Mouse (Mus musculus) natural killer cell, adult 2 months (primary cell): ENCODE data around the gene Tex33.
A peak's percentile ranks its signal among the peaks of the same experiment; 100 is the strongest.

Source experiments
- DNase-seq, 2 experiments: peaks; one replicate each; pipeline ENCODE4 v3.0.0; 2022; ENCODE audit warnings: low spot score in 2 of 2

The Tex33 gene

GRCm38 (mm10) chr15:78395478-78395962 lies at the start of gene Tex33:
TSS of gene Tex33 (minus strand) at chr15:78395912.
- no peak for DNase-seq

- no peak for DNase-seq
These were observed 48.1 kb upstream of the Tex33 start for GRCm38 (mm10) chr15:78443857-78444256.

- DNase-seq = no peak
These were observed 46.5 kb upstream of the Tex33 start for GRCm38 (mm10) chr15:78442231-78442630.

- DNase-seq = no peak
These were observed 43.3 kb upstream of the Tex33 start for GRCm38 (mm10) chr15:78438973-78439372.

- no peak for DNase-seq
These were observed 42.8 kb upstream of the Tex33 start for GRCm38 (mm10) chr15:78438505-78438904.

GRCm38 (mm10) chr15:78438018-78438394 lies 42.3 kb upstream of the Tex33 start:
- no peak for DNase-seq

GRCm38 (mm10) chr15:78437237-78438017 lies 41.7 kb upstream of the Tex33 start:
- DNase-seq = no peak

GRCm38 (mm10) chr15:78436380-78437192 lies 40.9 kb upstream of the Tex33 start:
- no peak for DNase-seq

- no peak for DNase-seq
These were observed 40.0 kb upstream of the Tex33 start for GRCm38 (mm10) chr15:78435681-78436080.

GRCm38 (mm10) chr15:78434896-78435520 lies 39.3 kb upstream of the Tex33 start:
- DNase-seq = no peak

- DNase-seq = no peak
These were observed 35.9 kb upstream of the Tex33 start for GRCm38 (mm10) chr15:78431541-78432121.

- DNase-seq = no peak
These were observed 35.2 kb upstream of the Tex33 start for GRCm38 (mm10) chr15:78430874-78431273.

GRCm38 (mm10) chr15:78429871-78430622 lies 34.3 kb upstream of the Tex33 start:
- DNase-seq = no peak

- DNase-seq = no peak
These were observed 33.4 kb upstream of the Tex33 start for GRCm38 (mm10) chr15:78429139-78429459.

GRCm38 (mm10) chr15:78428391-78429138 lies 32.9 kb upstream of the Tex33 start, which contains the start of gene Kctd17:
TSS of gene Kctd17 (plus strand) at chr15:78428564.
- DNase-seq = no peak

- no peak for DNase-seq
These were observed 29.5 kb upstream of the Tex33 start for GRCm38 (mm10) chr15:78425230-78425629.

GRCm38 (mm10) chr15:78424507-78424906 lies 28.8 kb upstream of the Tex33 start:
- DNase-seq = no peak

- DNase-seq = peak; percentile 79 to 87
These were observed 26.6 kb upstream of the Tex33 start for GRCm38 (mm10) chr15:78422046-78422956.

- DNase-seq = no peak
These were observed 24.7 kb upstream of the Tex33 start for GRCm38 (mm10) chr15:78420395-78420794.
